In genomic region chr3:31157776-31158175, GRCm38 (mm10) we compare ENCODE assay signal across 22 mouse cellular contexts. TPM values are rescaled to one million over a fixed set of nuclear protein-coding genes. Genes with fewer than 3 reads are reported as not detected.
"Had no signal": no experiment of that assay in that cellular context is flagged by ENCODE, and none has a peak within 500 bp of the region (broad histone marks: within the 10 kb centered on the region; RNA-seq: fewer than 3 reads in every experiment).

No protein-coding gene starts in this region.

- H3K36me3 ChIP-seq: intestine, embryonic 15.5 days; limb, embryonic 15.5 days; lung, embryonic 15.5 days; midbrain, embryonic 10.5 days; midbrain, embryonic 13.5 days had no signal

- H3K27ac ChIP-seq: intestine, embryonic 15.5 days; limb, embryonic 15.5 days; liver, embryonic 14.5 days; lung, embryonic 15.5 days; midbrain, embryonic 10.5 days; midbrain, embryonic 13.5 days; stomach, postnatal 0 days had no signal

- H3K9me3 ChIP-seq: intestine, embryonic 15.5 days; limb, embryonic 15.5 days; lung, embryonic 15.5 days; midbrain, embryonic 10.5 days; midbrain, embryonic 13.5 days had no signal

- H3K9ac ChIP-seq: intestine, embryonic 15.5 days; limb, embryonic 15.5 days; liver, embryonic 14.5 days; liver, postnatal 0 days; lung, embryonic 15.5 days; midbrain, embryonic 13.5 days had no signal

- ATAC-seq: intestine, embryonic 15.5 days; liver, postnatal 0 days; midbrain, embryonic 13.5 days; midbrain, embryonic 16.5 days had no signal

- H3K4me2 ChIP-seq: intestine, embryonic 15.5 days; limb, embryonic 15.5 days; liver, embryonic 11.5 days; lung, embryonic 15.5 days; midbrain, embryonic 13.5 days had no signal

- H3K27me3 ChIP-seq: intestine, embryonic 15.5 days; limb, embryonic 15.5 days; lung, embryonic 15.5 days; midbrain, embryonic 13.5 days had no signal

- DNase-seq: kidney, adult 11 months; kidney, adult 9 months; kidney, postnatal 36 days; liver, postnatal 0 days; lung, postnatal 14 days; right cerebral cortex, adult 18-20 months; right cerebral cortex, postnatal 14 days; right cerebral cortex, postnatal 4 days; thymus, adult 18-20 months; thymus, postnatal 36 days had no signal

- H3K4me1 ChIP-seq: intestine, embryonic 15.5 days; lung, embryonic 15.5 days; megakaryocyte, embryonic 14.5 days had no signal

- H3K4me3 ChIP-seq: intestine, embryonic 15.5 days; limb, embryonic 15.5 days; lung, embryonic 15.5 days; megakaryocyte, embryonic 14.5 days; midbrain, embryonic 10.5 days; midbrain, embryonic 13.5 days; myocyte had no signal

RNA-seq across cellular contexts. Expression of gene Cldn11, which starts 8.1 kb away (rescaled TPM):
- total RNA-seq: monocyte, adult 5-6 weeks had no signal
- polyA plus RNA-seq: myocyte had no signal
